Mouse (Mus musculus): ENCODE data around the gene Prg3. TPM values are rescaled to one million over a fixed set of nuclear protein-coding genes. Genes with fewer than 3 reads are reported as not detected.

Prg3 gene
- total RNA-seq (2021), result not detected

DNA sequence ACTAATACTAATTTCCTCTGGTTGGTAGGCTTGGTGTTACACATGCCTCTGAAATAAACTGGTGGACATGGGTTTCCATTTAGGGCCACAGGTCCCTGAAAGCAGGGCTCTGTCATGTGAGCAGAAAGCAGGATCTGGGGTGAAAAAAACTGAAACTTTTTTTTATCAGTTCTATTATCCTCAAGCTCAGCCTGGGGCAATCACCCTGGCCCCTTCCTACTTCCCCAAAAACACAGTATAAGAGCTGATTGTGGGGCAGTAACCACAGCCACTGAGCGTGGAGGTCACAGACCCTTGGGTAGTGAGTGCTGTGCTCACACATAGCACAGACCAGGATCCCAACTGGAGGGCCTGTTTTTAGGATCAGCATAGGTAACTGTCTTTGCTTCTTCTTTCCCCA lies at the start of gene Prg3:
Gene Prg3, plus strand, starts transcription at position 286 of the 400 bp plus-strand sequence.
- DNase-seq (ENCODE audit: extremely low spot score in 1 of 2, low spot score in 2 of 2), result no peak
- intact Hi-C loops (cut with DNase I), result no loop called here

- intact Hi-C loops (cut with DNase I), result no loop called here
- no peak for DNase-seq (ENCODE audit: extremely low spot score in 1 of 2, low spot score in 2 of 2)
Measured at GRCm38 (mm10) chr2:84938249-84938946, 49.6 kb upstream of the Prg3 start.

GRCm38 (mm10) chr2:84939306-84939705 lies 48.7 kb upstream of the Prg3 start:
- intact Hi-C loops (cut with DNase I), result no loop called here
- no peak for DNase-seq (ENCODE audit: extremely low spot score in 1 of 2, low spot score in 2 of 2)

DNA sequence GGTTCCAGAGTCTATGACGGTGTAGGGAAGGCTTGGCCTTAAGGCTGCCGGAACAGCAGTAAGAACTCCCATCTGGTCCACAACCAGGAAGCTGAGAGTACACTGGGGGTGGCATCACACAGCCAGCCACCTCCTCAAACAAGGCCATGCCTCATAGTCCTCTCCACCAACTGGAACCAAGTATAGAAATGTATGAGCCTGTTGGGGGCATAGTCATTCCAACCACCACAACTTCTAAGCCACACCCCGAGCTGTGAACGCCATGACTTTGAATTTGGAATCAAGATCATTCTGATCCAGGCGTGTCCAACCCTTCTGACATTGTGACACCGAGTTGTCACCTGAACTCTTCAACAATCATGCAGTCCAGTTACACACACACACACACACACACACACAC lies 48.3 kb upstream of the Prg3 start:
- no peak for DNase-seq (ENCODE audit: extremely low spot score in 1 of 2, low spot score in 2 of 2)
- intact Hi-C loops (cut with DNase I), result no loop called here

DNA sequence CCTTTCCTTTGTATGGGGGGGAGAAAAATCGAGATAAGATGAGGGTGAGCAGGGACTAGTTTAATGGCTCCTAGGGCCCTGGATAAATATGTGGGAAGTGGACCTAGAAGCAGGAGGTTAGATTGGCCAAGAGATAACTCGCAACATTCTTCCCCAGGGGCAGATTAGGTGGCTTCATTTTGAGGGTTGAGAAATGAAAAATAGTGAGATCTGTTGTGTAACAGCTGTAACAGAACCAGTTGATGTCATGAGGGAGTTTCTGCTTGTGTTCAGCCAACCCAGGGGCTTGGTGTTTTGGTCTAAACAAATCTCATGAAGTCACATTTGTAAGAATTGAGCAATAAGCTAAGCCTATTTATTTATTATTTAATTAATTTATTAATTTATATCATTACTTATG lies 46.7 kb upstream of the Prg3 start:
- no peak for DNase-seq (ENCODE audit: extremely low spot score in 1 of 2, low spot score in 2 of 2)
- intact Hi-C loops (cut with DNase I), result no loop called here

DNA sequence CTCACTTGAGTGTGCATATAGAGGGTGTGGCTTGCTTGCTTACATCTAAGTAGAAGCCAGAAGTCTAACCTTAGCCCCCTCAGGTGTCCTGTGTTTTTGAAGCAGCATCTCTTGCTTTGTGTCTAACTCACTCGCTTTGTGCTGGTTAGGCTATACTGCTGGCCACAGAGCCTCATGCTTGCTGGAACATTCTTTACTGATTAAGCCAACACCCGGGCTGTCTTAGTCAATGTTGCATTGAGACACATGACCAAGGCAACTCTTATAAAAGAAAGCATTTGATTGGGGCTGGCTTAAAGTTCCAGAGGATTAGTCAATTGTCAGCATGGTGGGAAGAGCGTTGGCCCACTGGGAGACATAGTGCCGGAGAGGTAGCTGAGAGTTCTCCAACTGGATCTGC lies 46.2 kb upstream of the Prg3 start:
- no peak for DNase-seq (ENCODE audit: extremely low spot score in 1 of 2, low spot score in 2 of 2)
- intact Hi-C loops (cut with DNase I), result no loop called here

GRCm38 (mm10) chr2:84947154-84947771 lies 40.8 kb upstream of the Prg3 start:
- DNase-seq (ENCODE audit: extremely low spot score in 1 of 2, low spot score in 2 of 2), result no peak
- intact Hi-C loops (cut with DNase I), result no loop called here

DNA sequence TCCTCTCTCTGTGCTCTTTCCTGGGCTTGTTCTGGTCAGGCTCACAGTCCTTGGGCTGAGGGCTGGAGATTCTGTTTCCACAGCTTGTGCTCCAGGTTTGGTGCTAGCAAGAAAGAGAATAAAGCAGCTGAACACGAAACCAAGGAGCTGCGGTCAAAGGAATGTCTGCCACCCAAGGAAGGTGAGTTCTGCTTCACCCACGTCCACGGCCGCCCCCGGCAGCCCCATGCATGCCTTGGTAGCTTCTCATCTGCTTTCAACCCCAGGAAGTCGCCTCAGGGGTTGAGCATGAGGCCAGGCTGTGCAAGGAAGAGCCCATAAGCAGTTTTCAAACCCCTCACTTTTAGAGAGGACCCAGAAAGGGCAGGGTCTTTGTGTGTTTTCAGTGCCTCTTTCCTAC lies 39.8 kb upstream of the Prg3 start:
- intact Hi-C loops (cut with DNase I), result no loop called here
- no peak for DNase-seq (ENCODE audit: extremely low spot score in 1 of 2, low spot score in 2 of 2)

DNA sequence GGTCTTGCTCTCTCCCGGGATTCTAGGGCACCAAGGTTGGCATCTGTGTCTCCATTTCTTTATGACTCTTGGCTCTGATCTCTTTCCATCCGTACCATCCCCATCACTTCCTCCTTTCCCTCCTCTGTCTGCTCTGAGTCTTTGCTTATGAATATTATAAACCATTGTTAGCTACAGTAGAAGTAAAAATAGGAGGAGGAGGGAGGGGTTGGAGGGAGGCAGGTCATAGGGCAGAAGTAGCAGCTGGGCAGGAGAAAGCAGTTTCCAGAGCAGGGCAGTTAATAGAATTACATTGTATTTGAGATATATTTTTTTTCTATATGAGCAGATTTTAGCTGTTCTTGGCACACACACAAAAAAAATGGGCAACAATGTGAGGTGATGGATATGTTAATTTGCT lies 39.3 kb upstream of the Prg3 start:
- intact Hi-C loops (cut with DNase I), result no loop called here
- DNase-seq (ENCODE audit: extremely low spot score in 1 of 2, low spot score in 2 of 2), result no peak

DNA sequence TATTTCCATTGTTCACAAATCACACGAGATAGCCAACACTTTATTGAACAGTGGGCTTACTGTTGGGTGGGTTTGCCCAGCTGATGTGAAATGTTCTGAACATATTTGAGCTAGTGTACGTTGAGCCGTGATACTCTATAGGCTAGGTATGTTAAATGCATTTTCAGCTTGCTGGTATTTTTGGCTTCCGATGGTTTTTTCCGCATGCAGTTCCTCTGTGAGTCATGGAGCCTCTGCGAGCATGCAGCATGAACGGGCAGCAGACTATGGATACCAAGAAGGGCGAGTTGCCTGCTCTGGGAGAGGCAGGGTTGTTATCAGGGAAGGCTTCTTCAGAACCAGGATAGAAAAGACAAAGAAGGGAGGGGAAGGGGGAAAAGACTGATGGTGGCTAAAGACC lies 37.0 kb upstream of the Prg3 start:
- intact Hi-C loops (cut with DNase I), result no loop called here
- no peak for DNase-seq (ENCODE audit: extremely low spot score in 1 of 2, low spot score in 2 of 2)

- intact Hi-C loops (cut with DNase I), result no loop called here
Measured at GRCm38 (mm10) chr2:84952251-84952650, 35.8 kb upstream of the Prg3 start.

DNA sequence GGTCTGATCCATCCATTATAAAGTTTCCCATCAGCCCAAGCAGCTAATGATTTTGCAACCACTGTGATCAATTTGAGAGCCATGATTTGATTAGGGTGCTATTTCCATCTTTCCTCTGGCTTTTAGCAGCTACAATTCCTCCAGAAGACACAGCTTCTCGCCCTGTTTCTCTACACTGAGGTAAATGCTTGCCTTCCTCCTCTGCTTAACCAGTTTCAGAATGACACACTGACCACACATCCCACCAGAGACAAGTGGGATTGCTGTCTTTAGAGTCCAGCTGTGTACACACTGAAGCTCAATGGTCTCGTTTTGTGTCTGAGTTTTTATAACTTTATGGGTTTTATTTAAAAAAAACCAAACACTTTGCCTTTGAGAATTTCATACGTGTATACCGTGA lies 35.3 kb upstream of the Prg3 start:
- DNase-seq (ENCODE audit: extremely low spot score in 1 of 2, low spot score in 2 of 2), result no peak

More at GRCm38 (mm10) chr2:84952251-84952650, 35.8 kb upstream of the Prg3 start:
- no peak for DNase-seq (ENCODE audit: extremely low spot score in 1 of 2, low spot score in 2 of 2)

DNA sequence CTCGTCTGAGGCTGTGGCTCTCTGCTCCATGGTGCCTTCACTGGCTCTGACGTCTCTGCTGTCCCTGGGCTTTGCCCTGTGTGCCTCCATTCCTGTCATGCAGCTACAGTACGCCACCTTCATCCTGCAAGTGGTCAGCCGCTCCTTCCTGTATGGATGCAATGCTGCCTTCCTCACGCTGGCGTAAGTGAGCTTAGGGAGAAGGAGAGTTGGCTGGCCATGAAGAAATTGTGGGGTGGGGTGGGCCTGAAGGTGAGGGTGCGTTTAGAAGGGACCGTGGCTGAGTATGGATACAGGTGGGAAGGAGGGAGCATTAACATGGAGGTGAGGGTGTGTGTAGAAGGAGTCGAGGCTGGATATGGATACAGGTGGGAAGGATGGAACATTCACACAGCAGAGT lies 32.6 kb upstream of the Prg3 start:
- intact Hi-C loops (cut with DNase I), result loop anchor here (5.0 kb wide), 1 partner anchor 52 kb away; no protein-coding TSS in a partner anchor
- no peak for DNase-seq (ENCODE audit: extremely low spot score in 1 of 2, low spot score in 2 of 2)

More for the DNA sequence above, 35.3 kb upstream of the Prg3 start:
- intact Hi-C loops (cut with DNase I), result no loop called here

GRCm38 (mm10) chr2:84956274-84956673 lies 31.7 kb upstream of the Prg3 start:
- intact Hi-C loops (cut with DNase I), result loop anchor here (5.0 kb wide), 1 partner anchor 51 kb away; no protein-coding TSS in a partner anchor

DNA sequence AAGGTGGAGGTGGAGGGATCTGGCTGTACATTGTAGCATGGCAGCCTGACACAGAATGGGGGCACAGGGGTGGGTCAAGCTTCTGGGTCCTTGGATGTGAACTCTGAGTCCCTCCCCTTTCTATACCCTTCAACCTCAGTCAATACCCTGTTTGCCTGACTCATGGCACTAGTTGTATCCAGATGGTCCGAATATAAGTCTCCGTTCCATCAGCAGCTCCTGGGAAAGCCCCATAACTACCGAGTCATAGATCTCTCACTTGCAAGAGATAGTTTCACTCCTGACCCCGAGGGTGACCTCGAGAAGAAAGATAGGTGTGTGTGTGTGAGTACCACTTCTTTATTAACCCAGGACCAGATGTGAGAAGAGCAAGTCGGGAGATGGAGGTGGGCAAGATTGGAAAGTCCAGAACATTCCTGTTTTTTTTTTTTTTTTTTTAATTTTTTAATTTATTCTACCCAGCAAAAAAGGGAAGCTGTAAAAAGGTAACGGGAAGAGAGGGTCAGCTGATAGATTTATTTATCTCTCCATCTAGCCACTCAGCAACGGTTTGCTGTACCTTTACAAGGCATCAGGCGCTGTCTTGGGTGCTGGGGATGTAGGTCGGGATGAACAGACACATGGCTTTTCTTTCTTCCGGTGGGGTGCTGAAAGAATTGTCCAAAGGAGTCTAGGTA lies 29.3 kb upstream of the Prg3 start:
- DNase-seq (ENCODE audit: extremely low spot score in 1 of 2, low spot score in 2 of 2), result no peak
- intact Hi-C loops (cut with DNase I), result loop anchor here (5.0 kb wide), 1 partner anchor 49 kb away; no protein-coding TSS in a partner anchor

More at GRCm38 (mm10) chr2:84956274-84956673, 31.7 kb upstream of the Prg3 start:
- DNase-seq (ENCODE audit: extremely low spot score in 1 of 2, low spot score in 2 of 2), result peak in 1 of 2 experiments; percentile 51

GRCm38 (mm10) chr2:84961300-84961699 lies 26.7 kb upstream of the Prg3 start:
- intact Hi-C loops (cut with DNase I), result no loop called here

GRCm38 (mm10) chr2:84961901-84962300 lies 26.1 kb upstream of the Prg3 start:
- no peak for DNase-seq (ENCODE audit: extremely low spot score in 1 of 2, low spot score in 2 of 2)
- intact Hi-C loops (cut with DNase I), result no loop called here

More at GRCm38 (mm10) chr2:84961300-84961699, 26.7 kb upstream of the Prg3 start:
- DNase-seq (ENCODE audit: extremely low spot score in 1 of 2, low spot score in 2 of 2), result peak in 1 of 2 experiments; percentile 36

- DNase-seq (ENCODE audit: extremely low spot score in 1 of 2, low spot score in 2 of 2), result no peak
- intact Hi-C loops (cut with DNase I), result no loop called here
Measured at GRCm38 (mm10) chr2:84962906-84963507, 25.0 kb upstream of the Prg3 start.

DNA sequence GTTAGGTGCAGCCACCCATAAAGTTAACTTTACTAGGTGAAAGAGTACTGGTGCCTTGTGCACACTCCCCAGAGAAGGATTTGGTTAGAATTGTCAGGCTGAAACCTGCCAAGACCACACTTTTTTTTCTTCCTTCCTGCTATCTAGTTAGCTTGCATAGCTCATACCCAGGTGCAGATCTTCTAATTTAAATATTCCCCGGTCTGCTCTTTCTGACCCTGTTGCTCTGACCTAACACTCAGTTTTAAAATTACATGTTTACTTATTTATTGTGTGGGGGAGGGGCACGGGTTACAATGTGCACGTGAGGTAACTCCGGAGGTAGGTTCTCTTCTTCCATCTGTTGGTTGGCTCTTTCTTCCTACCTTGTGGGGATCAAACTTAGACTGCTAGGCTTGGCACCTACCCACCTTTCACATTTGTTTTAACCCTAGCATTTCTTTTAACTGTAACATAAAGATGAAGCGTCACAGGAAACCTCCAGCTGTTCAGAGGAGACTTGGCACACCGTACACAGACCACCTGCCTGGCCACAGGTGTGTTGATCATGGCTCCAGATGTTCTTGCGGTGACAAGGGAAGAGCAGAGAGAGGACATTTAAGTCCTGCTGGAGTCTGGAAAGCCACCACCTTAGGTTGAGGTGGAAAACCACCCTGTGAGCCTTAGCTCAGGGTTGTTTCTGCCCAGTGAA lies 23.8 kb upstream of the Prg3 start:
- intact Hi-C loops (cut with DNase I), result no loop called here
- no peak for DNase-seq (ENCODE audit: extremely low spot score in 1 of 2, low spot score in 2 of 2)

Data from left cerebral cortex, postnatal 10 days (tissue).